Mouse (Mus musculus) MEL-GATA-1-ER (cell line): Measurements from ENCODE around the gene Rhbdd3.

Experiments used
- DNase-seq: peaks from one replicate; pipeline ENCODE4 v3.0.0-alpha.2; 2012; ENCODE audit warnings: low read depth; ENCODE audit errors: extremely low read depth

Gene Rhbdd3

GRCm38 (mm10) chr11:5098736-5099542 is at the start of gene Rhbdd3, which contains the start of gene Ewsr1:
TSS of gene Rhbdd3 (plus strand) at chr11:5098926.
TSS of gene Ewsr1 (minus strand) at chr11:5099266.
- DNase-seq, result peak; percentile 78

- DNase-seq, result no peak
Observed at GRCm38 (mm10) chr11:5051629-5052028, 47.1 kb upstream of the Rhbdd3 start.

GRCm38 (mm10) chr11:5052200-5052854 is 46.4 kb upstream of the Rhbdd3 start:
- DNase-seq, result no peak

GRCm38 (mm10) chr11:5054151-5054550 is 44.6 kb upstream of the Rhbdd3 start:
- no peak for DNase-seq

- DNase-seq, result no peak
Observed at GRCm38 (mm10) chr11:5054874-5055273, 43.9 kb upstream of the Rhbdd3 start.

GRCm38 (mm10) chr11:5055945-5056938 is 42.5 kb upstream of the Rhbdd3 start:
- DNase-seq, result no peak

GRCm38 (mm10) chr11:5057064-5057463 is 41.7 kb upstream of the Rhbdd3 start:
- DNase-seq, result no peak

- no peak for DNase-seq
Observed at GRCm38 (mm10) chr11:5057541-5057855, 41.2 kb upstream of the Rhbdd3 start.

- no peak for DNase-seq
Observed at GRCm38 (mm10) chr11:5057856-5058641, 40.7 kb upstream of the Rhbdd3 start, which contains the start of gene Rasl10a. TSS of gene Rasl10a (plus strand) at chr11:5058128.

GRCm38 (mm10) chr11:5058783-5059182 is 39.9 kb upstream of the Rhbdd3 start:
- DNase-seq, result no peak

- DNase-seq, result no peak
Observed at GRCm38 (mm10) chr11:5059230-5059629, 39.5 kb upstream of the Rhbdd3 start.

- DNase-seq, result no peak
Observed at GRCm38 (mm10) chr11:5059704-5060156, 39.0 kb upstream of the Rhbdd3 start.

GRCm38 (mm10) chr11:5060756-5061412 is 37.8 kb upstream of the Rhbdd3 start:
- DNase-seq, result no peak

GRCm38 (mm10) chr11:5061413-5062139 is 37.1 kb upstream of the Rhbdd3 start:
- DNase-seq, result no peak

GRCm38 (mm10) chr11:5062326-5062725 is 36.4 kb upstream of the Rhbdd3 start:
- no peak for DNase-seq

- no peak for DNase-seq
Observed at GRCm38 (mm10) chr11:5062860-5063505, 35.7 kb upstream of the Rhbdd3 start.

GRCm38 (mm10) chr11:5063561-5064281 is 35.0 kb upstream of the Rhbdd3 start:
- no peak for DNase-seq
